Mouse (Mus musculus) small intestine, adult 2 months (tissue): ENCODE results near the gene Pou2f3.

Source experiments
- CTCF ChIP-seq: fragments of 200-500 bp; IDR thresholded peaks from 2 replicates; pipeline ENCODE4 v1.5.1; 2012; ENCODE audit warnings: low read depth, mild to moderate bottlenecking, control low read depth, inconsistent platforms, low read length, moderate library complexity, mixed read lengths; ENCODE audit not compliant: insufficient replicate concordance, insufficient read length; ENCODE audit errors: extremely low read depth
- POLR2A ChIP-seq: fragments of 200-500 bp; IDR thresholded peaks from 2 replicates; pipeline ENCODE4 v1.6.1; 2012; ENCODE audit warnings: low read depth, mild to moderate bottlenecking, control low read depth, inconsistent platforms, low read length, moderate library complexity

DNA sequence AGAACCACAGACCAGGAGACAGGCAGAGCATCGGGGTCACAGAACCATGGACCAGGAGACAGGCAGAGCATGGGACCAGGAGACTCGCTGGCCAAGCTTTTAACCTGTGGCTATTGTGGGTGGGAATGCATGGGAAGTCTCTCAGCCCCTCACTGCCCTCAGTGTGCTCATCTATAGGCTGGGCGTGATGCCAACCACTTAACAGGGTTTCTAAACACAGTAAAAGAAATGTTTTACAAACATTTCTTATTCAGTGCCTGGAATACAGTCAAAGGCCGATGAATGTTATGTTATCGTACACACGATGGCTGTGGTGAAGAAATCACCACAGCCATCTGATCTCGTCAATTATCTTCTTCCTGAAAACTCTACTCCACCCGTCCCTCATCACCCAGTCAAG, 43.1 kb downstream of the Pou2f3 start:
- TF ChIP-seq CTCF (no peak), POLR2A (no peak)
